Mouse (Mus musculus) CD4-positive, CD25-positive, alpha-beta regulatory T cell, adult 4 months (primary cell): Measurements from ENCODE around the gene Slc35f6. TPM values are rescaled to one million over a fixed set of nuclear protein-coding genes. Genes with fewer than 3 reads are reported as not detected.
A peak's percentile ranks its signal among the peaks of the same experiment; 100 is the strongest.

Experiments
- ATAC-seq: one replicate; pipeline ENCODE4 v1.8.0; 2017
- polyA plus RNA-seq, 2 experiments: library from polyadenylated mRNA; unstranded; fragments of 100-300 nt; shearing (Covaris generic); gene quantifications; one replicate each; pipeline ENCODE4 v1.2.1; 2017

The Slc35f6 gene
- polyA plus RNA-seq, 2 experiments from 2014 or later = 18.0 to 22.7 TPM

GRCm38 (mm10) chr5:30621844-30622176 is 25.9 kb upstream of the Slc35f6 start:
- ATAC-seq = no peak

GRCm38 (mm10) chr5:30622177-30622840 is 25.4 kb upstream of the Slc35f6 start:
- peak; percentile 49 for ATAC-seq

GRCm38 (mm10) chr5:30622841-30623185 is 24.9 kb upstream of the Slc35f6 start:
- peak; percentile 11 for ATAC-seq

- no peak for ATAC-seq
These were observed 24.4 kb upstream of the Slc35f6 start for GRCm38 (mm10) chr5:30623380-30623779.

- no peak for ATAC-seq
These were observed 23.4 kb upstream of the Slc35f6 start for GRCm38 (mm10) chr5:30624311-30624710.

GRCm38 (mm10) chr5:30624908-30625307 is 22.8 kb upstream of the Slc35f6 start:
- no peak for ATAC-seq

GRCm38 (mm10) chr5:30625379-30625778 is 22.4 kb upstream of the Slc35f6 start:
- no peak for ATAC-seq

- no peak for ATAC-seq
These were observed 21.2 kb upstream of the Slc35f6 start for GRCm38 (mm10) chr5:30626331-30627105.

- no peak for ATAC-seq
These were observed 19.2 kb upstream of the Slc35f6 start for GRCm38 (mm10) chr5:30628511-30628910.

- ATAC-seq = no peak
These were observed 17.3 kb upstream of the Slc35f6 start for GRCm38 (mm10) chr5:30630401-30630800.

- no peak for ATAC-seq
These were observed 15.6 kb upstream of the Slc35f6 start for GRCm38 (mm10) chr5:30632134-30632533.

GRCm38 (mm10) chr5:30636994-30637393 is 10.7 kb upstream of the Slc35f6 start:
- no peak for ATAC-seq

GRCm38 (mm10) chr5:30638041-30638440 is 9.7 kb upstream of the Slc35f6 start:
- peak; percentile 51 for ATAC-seq

GRCm38 (mm10) chr5:30643477-30644179 is 4.1 kb upstream of the Slc35f6 start:
- ATAC-seq = no peak

- ATAC-seq = no peak
These were observed 1.7 kb upstream of the Slc35f6 start for GRCm38 (mm10) chr5:30646036-30646435.

- ATAC-seq = peak; percentile 49
These were observed 337 bp upstream of the Slc35f6 start for GRCm38 (mm10) chr5:30647396-30647795.

GRCm38 (mm10) chr5:30649558-30649957 is 1.8 kb downstream of the Slc35f6 start:
- no peak for ATAC-seq

- no peak for ATAC-seq
These were observed 3.0 kb downstream of the Slc35f6 start for GRCm38 (mm10) chr5:30650756-30651155.

GRCm38 (mm10) chr5:30651554-30651953 is 3.8 kb downstream of the Slc35f6 start:
- no peak for ATAC-seq

GRCm38 (mm10) chr5:30653246-30653645 is 5.5 kb downstream of the Slc35f6 start:
- no peak for ATAC-seq

GRCm38 (mm10) chr5:30655042-30655441 is 7.3 kb downstream of the Slc35f6 start:
- no peak for ATAC-seq

GRCm38 (mm10) chr5:30655526-30656195 is 7.9 kb downstream of the Slc35f6 start:
- ATAC-seq = no peak

GRCm38 (mm10) chr5:30659042-30659441 is 11.3 kb downstream of the Slc35f6 start:
- ATAC-seq = no peak
